Mouse (Mus musculus): ENCODE results near the gene Plcb4. TPM values are rescaled to one million over a fixed set of nuclear protein-coding genes. Genes with fewer than 3 reads are reported as not detected.

The Plcb4 gene
- polyA plus RNA-seq, 1 experiment from 2014 or later, result 24.1 TPM

- no peaks in the 10 kb centered on the region for H3K9me3 ChIP-seq (ENCODE audit: control insufficient read depth, low read length)
- no peak for DNase-seq (ENCODE audit: low spot score)
- H3K9ac ChIP-seq (ENCODE audit: low read length), result no peak overlapping the region
- no peak overlapping the region for H3K27ac ChIP-seq (ENCODE audit: low read depth, low read length)
- no peaks in the 10 kb centered on the region for H3K36me3 ChIP-seq (ENCODE audit: control insufficient read depth, insufficient read depth, low read length)
- no peak overlapping the region for H3K4me3 ChIP-seq (ENCODE audit: low read depth, low read length)
- WGBS, result 88% methylated on average over 15 of the region's 15 CpGs
- ATAC-seq (replicated peaks; ENCODE audit: low FRiP score), result no peak
- H3K27me3 ChIP-seq (ENCODE audit: control insufficient read depth, insufficient read depth, low read length), result no peaks in the 10 kb centered on the region
- H3K4me2 ChIP-seq (ENCODE audit: low read depth, low read length, severe bottlenecking), result no peak overlapping the region
- no peaks in the 10 kb centered on the region for H3K4me1 ChIP-seq (replicated peaks; ENCODE audit: control insufficient read depth, insufficient read depth, low read length)
Observed at GRCm38 (mm10) chr2:135805748-135806685, 147.2 kb downstream of the Plcb4 start.

GRCm38 (mm10) chr2:135808342-135808741, 149.5 kb downstream of the Plcb4 start:
- Histone ChIP-seq H3K27ac (ENCODE audit: low read depth, low read length) (no peak overlapping the region), H3K4me1 (replicated peaks; ENCODE audit: control insufficient read depth, insufficient read depth, low read length) (no peaks in the 10 kb centered on the region), H3K27me3 (ENCODE audit: control insufficient read depth, insufficient read depth, low read length) (no peaks in the 10 kb centered on the region), H3K9ac (ENCODE audit: low read length) (no peak overlapping the region), H3K9me3 (ENCODE audit: control insufficient read depth, low read length) (no peaks in the 10 kb centered on the region), H3K4me3 (ENCODE audit: low read depth, low read length) (no peak overlapping the region), H3K36me3 (ENCODE audit: control insufficient read depth, insufficient read depth, low read length) (no peaks in the 10 kb centered on the region), H3K4me2 (ENCODE audit: low read depth, low read length, severe bottlenecking) (no peak overlapping the region)
- ATAC-seq (replicated peaks; ENCODE audit: low FRiP score) (no peak), DNase-seq (ENCODE audit: low spot score) (no peak)
- 74% methylated on average over 4 of the region's 4 CpGs for WGBS

- H3K4me1 ChIP-seq (replicated peaks; ENCODE audit: control insufficient read depth, insufficient read depth, low read length), result no peaks in the 10 kb centered on the region
- ATAC-seq (replicated peaks; ENCODE audit: low FRiP score), result no peak
- H3K9ac ChIP-seq (ENCODE audit: low read length), result no peak overlapping the region
- no peak overlapping the region for H3K4me2 ChIP-seq (ENCODE audit: low read depth, low read length, severe bottlenecking)
- no peaks in the 10 kb centered on the region for H3K27me3 ChIP-seq (ENCODE audit: control insufficient read depth, insufficient read depth, low read length)
- no peak overlapping the region for H3K27ac ChIP-seq (ENCODE audit: low read depth, low read length)
- no peaks in the 10 kb centered on the region for H3K36me3 ChIP-seq (ENCODE audit: control insufficient read depth, insufficient read depth, low read length)
- no peak overlapping the region for H3K4me3 ChIP-seq (ENCODE audit: low read depth, low read length)
- DNase-seq (ENCODE audit: low spot score), result no peak
- WGBS, result 82% methylated on average over 6 of the region's 6 CpGs
- H3K9me3 ChIP-seq (ENCODE audit: control insufficient read depth, low read length), result no peaks in the 10 kb centered on the region
Observed at GRCm38 (mm10) chr2:135810841-135811240, 152.0 kb downstream of the Plcb4 start.

- no peaks in the 10 kb centered on the region for H3K4me1 ChIP-seq (replicated peaks; ENCODE audit: control insufficient read depth, insufficient read depth, low read length)
- no peak overlapping the region for H3K4me2 ChIP-seq (ENCODE audit: low read depth, low read length, severe bottlenecking)
- H3K9me3 ChIP-seq (ENCODE audit: control insufficient read depth, low read length), result no peaks in the 10 kb centered on the region
- H3K27ac ChIP-seq (ENCODE audit: low read depth, low read length), result no peak overlapping the region
- H3K27me3 ChIP-seq (ENCODE audit: control insufficient read depth, insufficient read depth, low read length), result no peaks in the 10 kb centered on the region
- 84% methylated on average over 5 of the region's 5 CpGs for WGBS
- H3K9ac ChIP-seq (ENCODE audit: low read length), result no peak overlapping the region
- ATAC-seq (replicated peaks; ENCODE audit: low FRiP score), result no peak
- DNase-seq (ENCODE audit: low spot score), result no peak
- no peaks in the 10 kb centered on the region for H3K36me3 ChIP-seq (ENCODE audit: control insufficient read depth, insufficient read depth, low read length)
- H3K4me3 ChIP-seq (ENCODE audit: low read depth, low read length), result no peak overlapping the region
Observed at GRCm38 (mm10) chr2:135811453-135812101, 152.8 kb downstream of the Plcb4 start.

GRCm38 (mm10) chr2:135812701-135813246, 154.0 kb downstream of the Plcb4 start:
- Histone ChIP-seq H3K27ac (ENCODE audit: low read depth, low read length) (no peak overlapping the region), H3K27me3 (ENCODE audit: control insufficient read depth, insufficient read depth, low read length) (no peaks in the 10 kb centered on the region), H3K4me1 (replicated peaks; ENCODE audit: control insufficient read depth, insufficient read depth, low read length) (no peaks in the 10 kb centered on the region), H3K4me3 (ENCODE audit: low read depth, low read length) (no peak overlapping the region), H3K4me2 (ENCODE audit: low read depth, low read length, severe bottlenecking) (no peak overlapping the region), H3K9ac (ENCODE audit: low read length) (no peak overlapping the region), H3K9me3 (ENCODE audit: control insufficient read depth, low read length) (no peaks in the 10 kb centered on the region), H3K36me3 (ENCODE audit: control insufficient read depth, insufficient read depth, low read length) (no peaks in the 10 kb centered on the region)
- ATAC-seq (replicated peaks; ENCODE audit: low FRiP score) (no peak), DNase-seq (ENCODE audit: low spot score) (no peak)
- 88% methylated on average over 8 of the region's 8 CpGs for WGBS

GRCm38 (mm10) chr2:135820691-135821090, 161.9 kb downstream of the Plcb4 start:
- Histone ChIP-seq H3K9ac (ENCODE audit: low read length) (no peak overlapping the region), H3K27ac (ENCODE audit: low read depth, low read length) (no peak overlapping the region), H3K36me3 (ENCODE audit: control insufficient read depth, insufficient read depth, low read length) (no peaks in the 10 kb centered on the region), H3K4me1 (replicated peaks; ENCODE audit: control insufficient read depth, insufficient read depth, low read length) (no peaks in the 10 kb centered on the region), H3K4me3 (ENCODE audit: low read depth, low read length) (no peak overlapping the region), H3K9me3 (ENCODE audit: control insufficient read depth, low read length) (no peaks in the 10 kb centered on the region), H3K4me2 (ENCODE audit: low read depth, low read length, severe bottlenecking) (no peak overlapping the region), H3K27me3 (ENCODE audit: control insufficient read depth, insufficient read depth, low read length) (no peaks in the 10 kb centered on the region)
- ATAC-seq (replicated peaks; ENCODE audit: low FRiP score), result no peak
- WGBS, result 81% methylated on average over 2 of the region's 2 CpGs
- no peak for DNase-seq (ENCODE audit: low spot score)

- 89% methylated on average over 1 of the region's 1 CpGs for WGBS
- Histone ChIP-seq H3K27me3 (ENCODE audit: control insufficient read depth, insufficient read depth, low read length) (no peaks in the 10 kb centered on the region), H3K27ac (ENCODE audit: low read depth, low read length) (no peak overlapping the region), H3K9me3 (ENCODE audit: control insufficient read depth, low read length) (no peaks in the 10 kb centered on the region), H3K4me3 (ENCODE audit: low read depth, low read length) (no peak overlapping the region), H3K9ac (ENCODE audit: low read length) (no peak overlapping the region), H3K4me1 (replicated peaks; ENCODE audit: control insufficient read depth, insufficient read depth, low read length) (no peaks in the 10 kb centered on the region), H3K36me3 (ENCODE audit: control insufficient read depth, insufficient read depth, low read length) (no peaks in the 10 kb centered on the region), H3K4me2 (ENCODE audit: low read depth, low read length, severe bottlenecking) (no peak overlapping the region)
- DNase-seq (ENCODE audit: low spot score), result no peak
- ATAC-seq (replicated peaks; ENCODE audit: low FRiP score), result no peak
Observed at GRCm38 (mm10) chr2:135823690-135824089, 164.9 kb downstream of the Plcb4 start.

GRCm38 (mm10) chr2:135824757-135825156, 165.9 kb downstream of the Plcb4 start:
- Histone ChIP-seq H3K4me1 (replicated peaks; ENCODE audit: control insufficient read depth, insufficient read depth, low read length) (no peaks in the 10 kb centered on the region), H3K4me2 (ENCODE audit: low read depth, low read length, severe bottlenecking) (no peak overlapping the region), H3K9me3 (ENCODE audit: control insufficient read depth, low read length) (no peaks in the 10 kb centered on the region), H3K27ac (ENCODE audit: low read depth, low read length) (no peak overlapping the region), H3K36me3 (ENCODE audit: control insufficient read depth, insufficient read depth, low read length) (no peaks in the 10 kb centered on the region), H3K27me3 (ENCODE audit: control insufficient read depth, insufficient read depth, low read length) (no peaks in the 10 kb centered on the region), H3K9ac (ENCODE audit: low read length) (no peak overlapping the region), H3K4me3 (ENCODE audit: low read depth, low read length) (no peak overlapping the region)
- no peak for ATAC-seq (replicated peaks; ENCODE audit: low FRiP score)
- no peak for DNase-seq (ENCODE audit: low spot score)
- 100% methylated on average over 1 of the region's 1 CpGs for WGBS

Data from forebrain, embryonic 11.5 days (tissue).